Mouse (Mus musculus): ENCODE data around the gene Ern1. TPM values are rescaled to one million over a fixed set of nuclear protein-coding genes. Genes with fewer than 3 reads are reported as not detected.
"Not testable (repeated sequence)": the region's sequence is repeated elsewhere in the genome, so short reads cannot be mapped to it uniquely, and the experiment has no call there.

Ern1 gene
- total RNA-seq, 2 experiments from 2014 or later, result 9.2 to 9.3 TPM

- DNase-seq (ENCODE audit: low spot score in 2 of 2), result no peak
These were observed 49.0 kb downstream of the Ern1 start for GRCm38 (mm10) chr11:106438524-106439177.

DNA sequence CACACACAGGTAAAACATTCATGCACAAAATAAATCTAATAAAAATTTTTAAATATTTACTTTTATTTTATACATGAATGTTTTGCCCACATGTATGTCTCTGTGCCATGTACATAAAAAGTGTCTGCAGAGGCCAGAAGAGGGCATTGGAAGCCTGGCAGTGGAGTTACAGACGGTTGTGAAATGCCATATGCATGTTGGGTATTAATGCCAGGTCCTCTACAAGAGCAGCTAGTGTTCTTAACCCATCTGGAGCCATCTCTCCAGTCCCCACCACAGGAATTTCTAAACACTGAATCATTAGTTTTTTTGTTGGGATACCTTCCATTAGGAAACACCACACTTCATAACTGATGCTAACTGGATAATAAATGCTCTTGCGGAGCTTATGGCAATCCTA, 50.1 kb downstream of the Ern1 start:
- DNase-seq (ENCODE audit: low spot score in 2 of 2), result no peak

DNA sequence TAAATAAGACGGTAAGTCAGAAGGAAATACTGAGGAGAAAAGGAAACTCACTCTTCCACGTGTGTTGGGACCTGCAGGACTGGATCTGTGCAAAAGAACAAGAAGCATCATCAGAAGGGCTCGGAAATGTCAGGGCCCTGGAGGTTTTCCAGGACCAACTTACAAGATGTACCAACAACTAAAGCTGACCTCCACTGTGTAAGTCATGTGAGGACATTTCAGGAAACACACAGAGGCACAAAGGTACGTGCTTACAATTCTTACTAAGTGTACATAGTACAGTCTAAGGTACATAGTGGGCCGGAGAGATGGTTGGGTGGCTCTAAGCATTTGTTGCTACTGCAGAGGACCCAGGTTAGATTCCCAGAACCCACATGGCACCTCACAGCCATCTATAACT, 50.6 kb downstream of the Ern1 start:
- DNase-seq (ENCODE audit: low spot score in 2 of 2), result no peak

GRCm38 (mm10) chr11:106430392-106430791, 57.3 kb downstream of the Ern1 start:
- DNase-seq (ENCODE audit: low spot score in 2 of 2), result no peak

- no peak for DNase-seq (ENCODE audit: low spot score in 2 of 2)
These were observed 58.0 kb downstream of the Ern1 start for GRCm38 (mm10) chr11:106429689-106430088.

DNA sequence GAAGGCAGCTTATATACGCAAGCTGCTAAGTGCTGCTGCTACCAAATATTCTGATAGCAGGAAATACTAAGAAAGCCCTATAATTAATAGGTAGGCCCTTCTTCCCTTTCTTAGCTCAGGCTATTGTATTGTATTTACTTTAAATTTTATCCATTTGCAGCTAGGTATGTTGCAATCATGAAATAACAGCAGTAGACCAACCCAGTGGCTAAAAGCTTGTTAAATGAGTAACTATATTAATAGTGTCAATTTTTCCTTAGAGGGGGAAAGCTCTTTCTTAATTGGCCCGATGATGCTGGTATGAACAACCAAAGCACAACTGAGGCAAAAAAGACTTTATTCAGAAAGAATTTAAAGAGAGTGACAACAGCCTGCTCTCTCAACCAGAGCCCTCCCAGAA, 59.1 kb downstream of the Ern1 start:
- DNase-seq (ENCODE audit: low spot score in 2 of 2), result no peak

GRCm38 (mm10) chr11:106428106-106428505, 59.5 kb downstream of the Ern1 start:
- DNase-seq (ENCODE audit: low spot score in 2 of 2), result no peak

GRCm38 (mm10) chr11:106426447-106426846, 61.2 kb downstream of the Ern1 start:
- no peak for DNase-seq (ENCODE audit: low spot score in 2 of 2)

GRCm38 (mm10) chr11:106425201-106425600, 62.5 kb downstream of the Ern1 start:
- no peak for DNase-seq (ENCODE audit: low spot score in 2 of 2)

DNA sequence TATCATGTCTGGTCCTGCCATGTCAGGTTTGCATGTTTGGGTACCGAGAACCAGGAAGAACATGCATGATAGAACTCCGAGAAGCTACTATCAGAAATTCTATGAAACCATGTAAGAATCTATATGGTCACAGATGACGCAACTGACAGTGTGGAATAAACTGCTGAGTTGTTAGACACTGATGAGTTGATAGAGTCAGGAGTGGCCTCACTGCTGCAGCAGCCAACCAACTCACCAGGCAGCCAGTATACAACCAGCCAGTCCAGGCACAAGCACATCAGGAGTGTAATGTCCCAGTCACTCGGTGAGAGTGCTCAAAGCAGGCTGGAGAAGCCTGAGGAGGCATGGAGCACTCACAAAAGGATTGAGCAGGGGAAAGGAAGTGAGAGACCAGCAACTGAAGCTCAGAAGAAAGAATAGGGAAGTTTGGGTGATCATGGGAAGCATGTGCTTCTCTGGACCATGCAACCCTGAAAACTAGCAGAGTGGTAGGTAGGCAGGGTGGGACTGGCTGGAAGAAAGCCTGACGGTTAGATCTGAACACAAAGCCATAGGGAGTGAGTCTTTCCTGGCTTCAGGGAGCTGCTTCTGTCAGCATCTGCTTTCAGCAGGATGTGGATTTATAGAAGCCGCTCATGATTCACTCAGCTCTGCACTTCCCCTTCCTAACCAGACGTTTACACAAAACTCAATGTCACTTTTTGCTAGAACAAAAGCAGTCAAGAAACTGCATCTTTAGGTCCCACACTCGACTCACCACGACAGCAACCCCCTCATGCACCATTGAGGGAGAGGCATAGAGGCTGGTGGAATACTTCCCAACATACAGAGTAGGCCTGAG, 68.2 kb downstream of the Ern1 start:
- DNase-seq (ENCODE audit: low spot score in 2 of 2), result no peak

DNA sequence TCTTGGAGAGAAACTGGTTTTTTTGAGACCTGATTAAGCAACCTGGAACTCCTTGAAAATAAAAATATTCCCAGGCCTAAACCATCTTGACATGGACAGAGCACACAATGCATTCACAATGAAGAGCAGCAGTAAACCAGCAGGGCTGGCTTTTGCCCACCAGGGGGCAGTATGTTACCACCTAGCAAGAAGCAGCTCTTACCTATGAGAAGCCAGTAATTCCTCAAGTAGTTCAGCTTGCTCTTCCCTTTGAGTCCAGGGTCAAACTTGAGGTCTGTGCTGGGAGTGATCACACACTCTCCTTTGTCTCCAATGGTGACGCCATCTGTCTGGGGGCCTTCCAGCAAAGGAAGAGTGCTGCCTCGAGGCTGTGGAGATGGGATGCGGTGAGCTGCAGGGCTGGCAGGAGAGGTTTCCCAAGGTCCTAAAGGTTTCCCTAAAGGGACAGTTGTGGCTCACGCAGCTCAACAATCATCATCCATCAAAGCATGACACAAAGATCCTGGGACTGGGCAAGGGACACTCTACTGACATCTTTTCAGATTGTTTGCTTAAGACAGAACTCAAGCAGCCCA, 68.9 kb downstream of the Ern1 start:
- peak; percentile 84 to 85 for DNase-seq (ENCODE audit: low spot score in 2 of 2)

GRCm38 (mm10) chr11:106417860-106418259, 69.8 kb downstream of the Ern1 start:
- DNase-seq (ENCODE audit: low spot score in 2 of 2), result no peak

DNA sequence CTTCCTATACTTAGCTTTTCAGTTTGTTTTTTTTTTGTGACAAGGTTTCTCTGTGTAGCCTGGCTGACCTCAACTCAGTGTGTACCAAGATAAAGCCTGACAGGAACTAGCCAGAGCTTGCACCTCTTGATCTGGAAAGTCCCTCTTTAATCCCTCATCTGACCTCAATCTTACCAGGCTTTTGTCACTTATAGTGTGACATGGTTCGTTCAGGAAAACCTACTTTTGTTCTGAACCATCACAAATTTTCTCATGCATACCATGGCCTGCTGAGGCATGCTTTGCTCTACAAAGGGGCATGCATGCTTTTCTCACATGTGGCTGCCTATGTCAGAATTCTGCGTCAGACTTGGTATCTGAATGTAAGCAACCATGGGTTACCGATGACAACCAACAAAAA, 71.3 kb downstream of the Ern1 start:
- no peak for DNase-seq (ENCODE audit: low spot score in 2 of 2)

GRCm38 (mm10) chr11:106412641-106413360, 74.9 kb downstream of the Ern1 start:
- no peak for DNase-seq (ENCODE audit: low spot score in 2 of 2)

DNA sequence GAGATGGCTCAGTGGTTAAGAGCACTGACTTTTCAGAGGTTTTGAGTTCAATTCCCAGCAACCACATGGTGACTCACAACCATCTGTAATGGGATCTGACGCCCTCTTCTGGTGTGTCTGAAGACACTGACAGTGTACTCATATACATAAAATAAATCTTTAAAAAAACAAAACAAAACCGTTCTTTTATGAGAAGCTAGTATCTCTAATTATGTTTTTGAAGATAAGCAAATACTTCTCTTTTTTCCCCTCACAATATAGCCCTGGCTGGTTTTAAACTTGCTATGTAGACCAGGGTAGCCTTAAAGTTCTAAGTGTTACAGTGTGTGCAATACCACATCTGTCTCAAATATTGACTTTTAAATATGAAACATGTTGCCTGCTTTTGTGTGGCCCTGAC, 76.5 kb downstream of the Ern1 start:
- DNase-seq (ENCODE audit: low spot score in 2 of 2), result no peak

DNA sequence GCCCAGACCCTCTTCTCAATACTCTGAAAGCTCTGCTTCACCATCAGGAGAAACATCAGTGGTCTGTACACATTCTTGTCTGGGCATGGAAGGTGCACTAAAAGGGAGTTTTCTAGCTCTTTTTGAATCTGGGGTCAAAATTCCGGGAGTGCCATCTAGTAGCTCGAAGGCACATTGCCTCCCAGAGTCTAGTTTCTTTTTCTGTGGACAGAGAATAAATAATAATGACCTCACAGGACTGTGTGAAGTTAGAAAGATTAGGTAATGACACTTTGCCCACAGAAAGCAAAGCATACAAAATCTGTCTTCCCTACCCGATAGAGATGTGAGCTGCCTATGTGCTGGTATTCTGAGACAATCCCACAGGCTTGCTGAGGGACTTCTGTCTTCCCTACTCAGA, 77.1 kb downstream of the Ern1 start:
- no peak for DNase-seq (ENCODE audit: low spot score in 2 of 2)

DNA sequence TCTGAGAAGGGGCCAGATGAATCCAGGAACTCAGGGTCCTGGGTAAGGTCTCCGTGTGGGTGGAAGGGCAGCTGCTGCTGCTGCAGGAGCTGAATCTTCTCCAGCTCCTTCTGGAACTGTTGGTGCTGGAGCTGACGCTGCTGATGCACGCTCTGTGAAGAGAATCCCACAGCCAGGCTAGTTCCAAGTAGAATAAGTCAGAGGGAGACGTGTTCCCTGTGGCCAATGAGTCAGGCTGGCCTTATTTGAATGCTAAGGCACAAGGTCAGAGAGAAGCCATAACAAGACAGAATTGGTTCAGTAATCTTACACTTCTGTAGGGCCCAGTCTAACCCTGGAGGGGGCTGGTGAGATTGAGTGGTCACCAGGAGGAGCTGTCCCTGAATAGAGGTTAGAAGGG, 77.6 kb downstream of the Ern1 start:
- no peak for DNase-seq (ENCODE audit: low spot score in 2 of 2)

DNA sequence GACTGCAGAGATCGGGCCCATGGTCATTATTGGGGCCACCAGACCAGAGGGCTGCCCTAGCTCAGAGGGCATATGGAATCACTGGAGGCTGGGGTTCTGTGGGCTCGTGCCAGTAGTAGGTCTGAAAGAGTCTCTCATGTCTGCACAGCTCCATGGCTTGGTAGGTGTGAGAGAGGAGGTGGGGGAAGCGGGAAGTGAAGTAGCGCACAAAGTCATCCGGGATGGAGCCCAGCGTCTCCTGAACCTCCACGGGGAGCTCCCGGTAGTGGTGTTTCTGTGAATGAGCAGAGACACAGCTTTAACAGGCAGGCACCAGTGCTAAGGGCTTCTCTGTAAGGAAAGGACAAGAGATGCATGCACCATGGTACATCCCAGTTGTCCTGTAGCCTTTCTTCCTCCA, 89.2 kb downstream of the Ern1 start:
- DNase-seq (ENCODE audit: low spot score in 2 of 2), result no peak

DNA sequence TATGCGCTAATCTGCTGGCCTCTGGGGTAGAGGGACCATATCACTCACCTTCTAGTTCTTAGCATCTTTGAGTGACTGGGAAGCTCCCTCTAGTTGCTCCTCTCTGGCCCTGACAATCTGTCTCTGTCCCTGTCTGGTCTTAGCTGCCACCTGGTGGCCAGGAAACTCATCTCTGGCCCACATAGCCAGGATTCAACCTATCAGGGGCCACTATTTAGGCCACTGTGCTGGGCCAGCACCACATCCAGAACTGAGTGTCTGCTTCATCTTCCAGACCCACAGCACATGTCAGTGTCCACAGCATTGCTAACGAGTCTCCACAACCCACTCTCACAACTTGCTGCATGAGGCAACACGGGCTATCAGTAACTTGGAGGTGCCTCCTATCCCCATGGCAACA, 90.0 kb downstream of the Ern1 start:
- DNase-seq (ENCODE audit: low spot score in 2 of 2), result peak; percentile 10 to 13

DNA sequence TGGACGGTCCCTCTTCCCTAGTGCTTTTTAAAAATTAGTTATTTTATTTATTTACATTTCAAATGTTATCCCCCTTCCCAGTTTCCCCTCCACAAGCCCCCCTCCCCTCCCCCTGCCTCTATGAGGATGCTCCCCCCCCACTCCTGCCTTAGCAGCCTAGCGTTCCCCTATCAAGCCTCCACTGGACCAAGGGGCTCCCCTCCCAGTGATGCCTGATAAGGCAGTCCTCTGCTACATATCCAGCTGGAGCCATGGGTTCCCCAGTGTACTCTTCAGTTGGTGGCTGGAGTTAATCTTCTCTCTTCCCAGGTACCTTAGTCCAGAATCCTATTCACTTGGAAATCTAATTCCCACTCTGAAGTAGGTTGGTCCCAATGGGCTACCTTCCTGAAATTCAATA, 93.6 kb downstream of the Ern1 start:
- DNase-seq (ENCODE audit: low spot score in 2 of 2), result not testable (repeated sequence)

DNA sequence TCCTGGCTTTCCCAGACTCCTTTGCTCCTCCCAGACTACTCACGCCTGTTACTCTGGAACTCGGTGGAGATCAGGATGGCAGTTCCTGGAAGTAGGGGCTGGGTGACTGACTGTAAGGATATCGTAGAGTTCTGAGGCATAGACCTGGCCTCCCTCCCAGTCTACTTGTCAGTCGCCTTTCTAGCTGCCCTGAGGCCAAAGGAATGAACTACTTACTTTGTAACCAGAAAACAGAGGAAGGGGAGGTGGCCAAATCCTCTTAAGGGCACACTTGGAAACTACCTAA, 94.4 kb downstream of the Ern1 start:
- no peak for DNase-seq (ENCODE audit: low spot score in 2 of 2)
